Mouse (Mus musculus): Measurements from ENCODE around the gene Prrt2. TPM values are rescaled to one million over a fixed set of nuclear protein-coding genes. Genes with fewer than 3 reads are reported as not detected.

Gene Prrt2
- polyA plus RNA-seq (2012; rRNA removed) (74.6 and 130 TPM in 2 replicates), polyA plus RNA-seq (2014; fragmentation: Nextera tagmentation; extraction: Ambion mirVana) (21.2 and 21.3 TPM in 2 replicates)

- Histone ChIP-seq H3K36me3 (ENCODE audit: control insufficient read depth, insufficient read depth, low read length) (peaks cover 41% of the 10 kb centered on the region), H3K4me1 (ENCODE audit: control insufficient read depth, insufficient read depth, low read length) (peaks cover 57% of the 10 kb centered on the region), H3K4me2 (replicated peaks; ENCODE audit: low read depth, low read length, severe bottlenecking) (peak within 1 kb of the TSS; percentile 85), H3K27me3 (ENCODE audit: control insufficient read depth, insufficient read depth, low read length) (no peaks in the 10 kb centered on the region), H3K9ac (ENCODE audit: low read depth, low read length, severe bottlenecking) (peak within 1 kb of the TSS; percentile 72), H3K27ac (replicated peaks; ENCODE audit: low read depth, low read length) (peak within 1 kb of the TSS; percentile 76), H3K4me3 (replicated peaks; ENCODE audit: low read length) (peak within 1 kb of the TSS; percentile 61), H3K9me3 (ENCODE audit: control insufficient read depth, low read length) (no peaks in the 10 kb centered on the region)
- DNase-seq (ENCODE audit: low spot score) (peak; percentile 83), ATAC-seq (ENCODE audit: low FRiP score, low read depth) (peak; percentile 55)
- peak; percentile 55; the same call in 1 of the 2 replicates for TF ChIP-seq POLR2A (IDR thresholded peaks at IDR 0.05; ENCODE audit: borderline replicate concordance, extremely low read depth, insufficient read depth, insufficient read length)
- 1% methylated on average over 31 of the region's 37 CpGs for WGBS
These were observed at the start of gene Prrt2, which contains the start of gene Gm42742 for GRCm38 (mm10) chr7:127020901-127021562. Prrt2 (minus strand) TSS chr7:127021211. Gm42742 (minus strand) TSS chr7:127021097.

- no peak for ATAC-seq (ENCODE audit: low FRiP score, low read depth)
- no peak overlapping the region for H3K27ac ChIP-seq (replicated peaks; ENCODE audit: low read depth, low read length)
- no peaks in the 10 kb centered on the region for H3K27me3 ChIP-seq (ENCODE audit: control insufficient read depth, insufficient read depth, low read length)
- no peaks in the 10 kb centered on the region for H3K9me3 ChIP-seq (ENCODE audit: control insufficient read depth, low read length)
- WGBS = 76% methylated on average over 4 of the region's 4 CpGs
- H3K9ac ChIP-seq (ENCODE audit: low read depth, low read length, severe bottlenecking) = no peak overlapping the region
- no peaks in the 10 kb centered on the region for H3K4me1 ChIP-seq (ENCODE audit: control insufficient read depth, insufficient read depth, low read length)
- H3K4me3 ChIP-seq (replicated peaks; ENCODE audit: low read length) = no peak overlapping the region
- H3K4me2 ChIP-seq (replicated peaks; ENCODE audit: low read depth, low read length, severe bottlenecking) = no peak overlapping the region
- DNase-seq (ENCODE audit: low spot score) = no peak
- TF ChIP-seq POLR2A (IDR thresholded peaks at IDR 0.05; ENCODE audit: borderline replicate concordance, extremely low read depth, insufficient read depth, insufficient read length) = no peak
- no peaks in the 10 kb centered on the region for H3K36me3 ChIP-seq (ENCODE audit: control insufficient read depth, insufficient read depth, low read length)
These were observed 45.3 kb upstream of the Prrt2 start for GRCm38 (mm10) chr7:127066317-127066716.

- 90% methylated on average over 6 of the region's 6 CpGs for WGBS
- H3K4me1 ChIP-seq (ENCODE audit: control insufficient read depth, insufficient read depth, low read length) = no peaks in the 10 kb centered on the region
- H3K9ac ChIP-seq (ENCODE audit: low read depth, low read length, severe bottlenecking) = no peak overlapping the region
- no peak overlapping the region for H3K4me3 ChIP-seq (replicated peaks; ENCODE audit: low read length)
- TF ChIP-seq POLR2A (IDR thresholded peaks at IDR 0.05; ENCODE audit: borderline replicate concordance, extremely low read depth, insufficient read depth, insufficient read length) = no peak
- DNase-seq (ENCODE audit: low spot score) = no peak
- no peaks in the 10 kb centered on the region for H3K36me3 ChIP-seq (ENCODE audit: control insufficient read depth, insufficient read depth, low read length)
- ATAC-seq (ENCODE audit: low FRiP score, low read depth) = no peak
- no peaks in the 10 kb centered on the region for H3K9me3 ChIP-seq (ENCODE audit: control insufficient read depth, low read length)
- no peak overlapping the region for H3K4me2 ChIP-seq (replicated peaks; ENCODE audit: low read depth, low read length, severe bottlenecking)
- no peak overlapping the region for H3K27ac ChIP-seq (replicated peaks; ENCODE audit: low read depth, low read length)
- H3K27me3 ChIP-seq (ENCODE audit: control insufficient read depth, insufficient read depth, low read length) = no peaks in the 10 kb centered on the region
These were observed 44.5 kb upstream of the Prrt2 start for GRCm38 (mm10) chr7:127065538-127065937.

GRCm38 (mm10) chr7:127055026-127055585, 34.1 kb upstream of the Prrt2 start:
- DNase-seq (ENCODE audit: low spot score) (no peak), ATAC-seq (ENCODE audit: low FRiP score, low read depth) (no peak)
- no peaks in the 10 kb centered on the region for H3K27me3 ChIP-seq (ENCODE audit: control insufficient read depth, insufficient read depth, low read length)
- no peak overlapping the region for H3K9ac ChIP-seq (ENCODE audit: low read depth, low read length, severe bottlenecking)
- H3K27ac ChIP-seq (replicated peaks; ENCODE audit: low read depth, low read length) = no peak overlapping the region
- no peak for TF ChIP-seq POLR2A (IDR thresholded peaks at IDR 0.05; ENCODE audit: borderline replicate concordance, extremely low read depth, insufficient read depth, insufficient read length)
- H3K9me3 ChIP-seq (ENCODE audit: control insufficient read depth, low read length) = no peaks in the 10 kb centered on the region
- no peak overlapping the region for H3K4me2 ChIP-seq (replicated peaks; ENCODE audit: low read depth, low read length, severe bottlenecking)
- no peaks in the 10 kb centered on the region for H3K4me1 ChIP-seq (ENCODE audit: control insufficient read depth, insufficient read depth, low read length)
- WGBS = 61% methylated on average over 5 of the region's 5 CpGs
- H3K36me3 ChIP-seq (ENCODE audit: control insufficient read depth, insufficient read depth, low read length) = no peaks in the 10 kb centered on the region
- no peak overlapping the region for H3K4me3 ChIP-seq (replicated peaks; ENCODE audit: low read length)

DNA sequence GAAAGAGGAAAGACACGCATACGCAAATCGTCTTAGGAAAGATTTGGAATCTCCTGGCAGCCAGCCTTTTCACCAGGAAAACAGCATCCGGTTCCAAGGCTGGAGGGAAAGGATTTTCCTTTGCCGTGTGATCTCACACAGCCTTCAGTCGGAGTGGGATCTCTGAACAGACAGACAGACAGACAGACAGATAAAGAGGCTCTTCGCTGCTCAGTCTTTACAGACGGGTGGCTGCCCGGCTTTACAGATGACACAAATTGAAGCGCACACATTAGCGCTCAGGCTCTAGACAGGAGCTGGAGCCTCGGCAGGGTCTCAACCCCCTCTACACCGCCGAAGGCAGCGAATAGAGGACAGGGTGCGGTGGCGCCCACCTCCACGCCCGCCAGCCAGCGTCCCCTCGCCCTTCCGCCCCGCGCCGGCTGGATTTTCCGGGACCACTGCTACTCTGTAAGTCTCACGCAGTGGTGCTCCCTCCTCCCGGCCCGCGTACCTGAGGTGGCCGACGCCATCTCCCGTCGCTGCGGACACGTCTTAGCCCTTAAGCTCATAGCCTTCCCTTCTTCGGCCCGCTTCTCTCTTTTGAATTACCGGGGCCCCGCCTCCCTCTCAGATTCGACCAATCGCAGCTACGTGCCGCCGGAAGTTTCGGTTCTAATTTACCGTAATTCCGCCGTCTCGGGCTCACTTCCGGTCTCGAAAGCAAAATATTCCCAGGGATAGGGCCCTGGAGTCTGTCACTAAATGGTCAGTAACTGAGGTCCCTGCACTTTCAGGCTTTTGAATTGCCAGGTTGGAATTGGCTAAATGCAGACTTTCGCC, 21.1 kb upstream of the Prrt2 start, which contains the start of gene Kif22:
Gene Kif22 (minus strand): TSS at position 621 of the 822 bp plus-strand sequence.
- peak within 1 kb of the TSS; percentile 72 for H3K27ac ChIP-seq (replicated peaks; ENCODE audit: low read depth, low read length)
- 1% methylated on average over 52 of the region's 53 CpGs for WGBS
- peak; percentile 88 for ATAC-seq (ENCODE audit: low FRiP score, low read depth)
- peaks cover 4% of the 10 kb centered on the region; the same call in 1 of the 2 replicates for H3K4me1 ChIP-seq (ENCODE audit: control insufficient read depth, insufficient read depth, low read length)
- H3K27me3 ChIP-seq (ENCODE audit: control insufficient read depth, insufficient read depth, low read length) = no peaks in the 10 kb centered on the region
- peak; percentile 86 for DNase-seq (ENCODE audit: low spot score)
- TF ChIP-seq POLR2A (IDR thresholded peaks at IDR 0.05; ENCODE audit: borderline replicate concordance, extremely low read depth, insufficient read depth, insufficient read length) = no peak
- H3K36me3 ChIP-seq (ENCODE audit: control insufficient read depth, insufficient read depth, low read length) = no peaks in the 10 kb centered on the region
- no peaks in the 10 kb centered on the region for H3K9me3 ChIP-seq (ENCODE audit: control insufficient read depth, low read length)
- peak within 1 kb of the TSS; percentile 84 for H3K4me3 ChIP-seq (replicated peaks; ENCODE audit: low read length)
- peak within 1 kb of the TSS; percentile 82 for H3K4me2 ChIP-seq (replicated peaks; ENCODE audit: low read depth, low read length, severe bottlenecking)
- H3K9ac ChIP-seq (ENCODE audit: low read depth, low read length, severe bottlenecking) = peak within 1 kb of the TSS; percentile 71

Measured in limb, embryonic 14.5 days (tissue).